Mouse (Mus musculus): ENCODE measurements around the gene Wwox. TPM values are rescaled to one million over a fixed set of nuclear protein-coding genes. Genes with fewer than 3 reads are reported as not detected.

Gene Wwox
- total and polyA plus RNA-seq, 3 experiments = 7.6 to 61.8 (median 12.2) TPM

- TF ChIP-seq ZNF384 (IDR thresholded peaks at IDR 0.05; ENCODE audit: low read depth, low read length) (no peak), CTCF (IDR thresholded peaks at IDR 0.05 in 2 of 3, conservative IDR thresholded peaks at IDR 0.05 in 1 of 3; ENCODE audit: control insufficient read depth in 1 of 3, insufficient read depth in 1 of 3, low read depth in 2 of 3, low read length in 3 of 3, poor library complexity in 1 of 3, severe bottlenecking in 1 of 3) (no peak), NRF1 (IDR thresholded peaks at IDR 0.05; ENCODE audit: insufficient read depth, low read depth, low read length, poor library complexity, severe bottlenecking) (no peak), CHD2 (IDR thresholded peaks at IDR 0.05; ENCODE audit: low read length) (no peak), TCF12 (IDR thresholded peaks at IDR 0.05; ENCODE audit: low read depth, low read length) (no peak), E2F4 (IDR thresholded peaks at IDR 0.05; ENCODE audit: borderline replicate concordance, low read depth, low read length) (no peak), GABPA (IDR thresholded peaks at IDR 0.05; ENCODE audit: low read depth, low read length) (no peak), SMC3 (IDR thresholded peaks at IDR 0.05; ENCODE audit: low read depth, low read length) (no peak), USF1 (IDR thresholded peaks at IDR 0.05; ENCODE audit: low read depth, low read length) (no peak), HCFC1 (IDR thresholded peaks at IDR 0.05; ENCODE audit: low read depth, low read length) (no peak)
- Histone ChIP-seq H3K9me3 (replicated peaks; ENCODE audit: insufficient read depth, low read length) (no peaks in the 10 kb centered on the region), H3K4me1 (ENCODE audit: control insufficient read depth in 1 of 2, insufficient read depth in 2 of 2, low read length in 2 of 2) (no peaks in the 10 kb centered on the region), H3K9ac (ENCODE audit: control insufficient read depth, low read depth, low read length, poor library complexity, severe bottlenecking) (no peak overlapping the region), H3K27ac (ENCODE audit: control insufficient read depth, low read depth, low read length) (no peak overlapping the region), H3K4me3 (ENCODE audit: control insufficient read depth in 1 of 2, insufficient read depth in 1 of 2, low read depth in 2 of 2, low read length in 2 of 2) (no peak overlapping the region), H3K36me3 (ENCODE audit: control insufficient read depth in 1 of 2, insufficient read depth in 2 of 2, low read length in 2 of 2) (no peaks in the 10 kb centered on the region), H3K79me2 (ENCODE audit: control insufficient read depth, insufficient read depth, low read length, poor library complexity) (no peaks in the 10 kb centered on the region), H3K27me3 (ENCODE audit: control insufficient read depth in 1 of 2, insufficient read depth in 2 of 2, low read length in 2 of 2) (no peaks in the 10 kb centered on the region)
- no peak for DNase-seq (ENCODE audit: low read depth, low spot score)
These were observed 836.8 kb downstream of the Wwox start for GRCm38 (mm10) chr8:115276281-115276680.

GRCm38 (mm10) chr8:115278291-115278690 is 838.8 kb downstream of the Wwox start:
- H3K27ac ChIP-seq (ENCODE audit: control insufficient read depth, low read depth, low read length) = no peak overlapping the region
- no peaks in the 10 kb centered on the region for H3K9me3 ChIP-seq (replicated peaks; ENCODE audit: insufficient read depth, low read length)
- TF ChIP-seq JUND (IDR thresholded peaks at IDR 0.05; ENCODE audit: low read depth, low read length) (no peak), ZNF384 (IDR thresholded peaks at IDR 0.05; ENCODE audit: low read depth, low read length) (no peak), CHD2 (IDR thresholded peaks at IDR 0.05; ENCODE audit: low read length) (no peak)
- H3K4me1 ChIP-seq (ENCODE audit: control insufficient read depth in 1 of 2, insufficient read depth in 2 of 2, low read length in 2 of 2) = no peaks in the 10 kb centered on the region
- H3K27me3 ChIP-seq (ENCODE audit: control insufficient read depth in 1 of 2, insufficient read depth in 2 of 2, low read length in 2 of 2) = no peaks in the 10 kb centered on the region
- H3K79me2 ChIP-seq (ENCODE audit: control insufficient read depth, insufficient read depth, low read length, poor library complexity) = no peaks in the 10 kb centered on the region
- DNase-seq (ENCODE audit: low read depth, low spot score) = no peak
- no peak overlapping the region for H3K9ac ChIP-seq (ENCODE audit: control insufficient read depth, low read depth, low read length, poor library complexity, severe bottlenecking)
- H3K36me3 ChIP-seq (ENCODE audit: control insufficient read depth in 1 of 2, insufficient read depth in 2 of 2, low read length in 2 of 2) = no peaks in the 10 kb centered on the region
- no peak overlapping the region for H3K4me3 ChIP-seq (ENCODE audit: control insufficient read depth in 1 of 2, insufficient read depth in 1 of 2, low read depth in 2 of 2, low read length in 2 of 2)

DNA sequence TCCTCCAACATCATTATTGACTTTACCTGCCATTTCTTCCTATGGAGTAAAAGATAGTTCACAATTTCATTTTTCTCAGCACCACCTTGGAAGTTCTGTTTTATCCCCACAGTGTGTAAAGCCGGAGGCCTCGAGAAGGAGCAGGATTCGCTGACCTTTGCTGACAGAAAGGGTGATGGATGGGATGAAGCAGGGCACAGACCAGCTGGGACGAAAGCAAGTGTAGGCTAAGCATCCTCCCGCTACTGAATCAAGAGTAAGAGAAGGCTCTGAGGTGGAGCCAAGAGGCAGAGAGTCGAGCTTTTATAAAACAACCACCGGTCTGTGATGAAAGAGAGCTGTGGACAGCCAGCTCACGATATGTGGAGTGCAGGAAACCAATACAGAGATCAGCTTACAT is 850.8 kb downstream of the Wwox start:
- no peak overlapping the region for H3K27ac ChIP-seq (ENCODE audit: control insufficient read depth, low read depth, low read length)
- H3K9ac ChIP-seq (ENCODE audit: control insufficient read depth, low read depth, low read length, poor library complexity, severe bottlenecking) = no peak overlapping the region
- H3K4me1 ChIP-seq (ENCODE audit: control insufficient read depth in 1 of 2, insufficient read depth in 2 of 2, low read length in 2 of 2) = no peaks in the 10 kb centered on the region
- no peaks in the 10 kb centered on the region for H3K27me3 ChIP-seq (ENCODE audit: control insufficient read depth in 1 of 2, insufficient read depth in 2 of 2, low read length in 2 of 2)
- no peak for DNase-seq (ENCODE audit: low read depth, low spot score)
- no peaks in the 10 kb centered on the region for H3K36me3 ChIP-seq (ENCODE audit: control insufficient read depth in 1 of 2, insufficient read depth in 2 of 2, low read length in 2 of 2)
- H3K9me3 ChIP-seq (replicated peaks; ENCODE audit: insufficient read depth, low read length) = no peaks in the 10 kb centered on the region
- TF ChIP-seq POLR2AphosphoS2 (IDR thresholded peaks at IDR 0.05; ENCODE audit: low read length) = no peak
- no peak for TF ChIP-seq POLR2A (IDR thresholded peaks at IDR 0.05; ENCODE audit: control insufficient read depth in 1 of 2, insufficient read depth in 1 of 2, low read depth in 1 of 2, low read length in 2 of 2, poor library complexity in 1 of 2)
- no peak for TF ChIP-seq EP300 (IDR thresholded peaks at IDR 0.05; ENCODE audit: low read depth in 1 of 2, low read length in 2 of 2)
- no peak for TF ChIP-seq MAZ (IDR thresholded peaks at IDR 0.05; ENCODE audit: low read depth, low read length)
- TF ChIP-seq MEF2A (IDR thresholded peaks at IDR 0.05; ENCODE audit: extremely low read depth, insufficient replicate concordance, low read depth, low read length, poor library complexity, severe bottlenecking) = no peak
- TF ChIP-seq E2F4 (IDR thresholded peaks at IDR 0.05; ENCODE audit: borderline replicate concordance, low read depth, low read length) = no peak
- no peak for TF ChIP-seq USF2 (IDR thresholded peaks at IDR 0.05; ENCODE audit: borderline replicate concordance in 1 of 2, insufficient read depth in 1 of 2, low read depth in 1 of 2, low read length in 2 of 2)
- no peak for TF ChIP-seq ZMIZ1 (IDR thresholded peaks at IDR 0.05; ENCODE audit: low read depth, low read length)
- TF ChIP-seq BHLHE40 (IDR thresholded peaks at IDR 0.05; ENCODE audit: borderline replicate concordance, low read depth, low read length) = no peak
- H3K4me3 ChIP-seq (ENCODE audit: control insufficient read depth in 1 of 2, insufficient read depth in 1 of 2, low read depth in 2 of 2, low read length in 2 of 2) = no peak overlapping the region
- H3K79me2 ChIP-seq (ENCODE audit: control insufficient read depth, insufficient read depth, low read length, poor library complexity) = no peaks in the 10 kb centered on the region
